Comparison of ENCODE assay signal across 23 mouse cellular contexts in genomic region chr10:69193721-69194120, GRCm38 (mm10).
"Had no signal": no experiment of that assay in that cellular context is flagged by ENCODE, and none has a peak within 500 bp of the region (broad histone marks: within the 10 kb centered on the region; RNA-seq: fewer than 3 reads in every experiment).

No protein-coding gene starts in this region.

- H3K36me3 ChIP-seq: forebrain, embryonic 15.5 days; heart, embryonic 10.5 days; heart, embryonic 13.5 days; heart, embryonic 15.5 days; hindbrain, embryonic 13.5 days; hindbrain, embryonic 15.5 days; limb, embryonic 13.5 days; limb, embryonic 15.5 days had no signal

- ATAC-seq: forebrain, embryonic 15.5 days; forebrain, postnatal 0 days; hindbrain, postnatal 0 days; intestine, embryonic 16.5 days had no signal

- H3K9ac ChIP-seq: forebrain, embryonic 15.5 days; forebrain, postnatal 0 days; heart, embryonic 13.5 days; heart, embryonic 15.5 days; hindbrain, embryonic 13.5 days; hindbrain, embryonic 15.5 days; limb, embryonic 13.5 days; limb, embryonic 15.5 days; liver, embryonic 14.5 days had no signal

- H3K4me1 ChIP-seq: forebrain, embryonic 15.5 days; heart, embryonic 10.5 days; hindbrain, embryonic 13.5 days; hindbrain, embryonic 15.5 days; limb, embryonic 13.5 days; limb, embryonic 15.5 days had no signal

- H3K27me3 ChIP-seq: forebrain, embryonic 15.5 days; heart, embryonic 13.5 days; heart, embryonic 15.5 days; hindbrain, embryonic 13.5 days; hindbrain, embryonic 15.5 days; limb, embryonic 13.5 days; limb, embryonic 15.5 days had no signal

- H3K4me2 ChIP-seq: forebrain, embryonic 15.5 days; heart, embryonic 13.5 days; heart, embryonic 15.5 days; hindbrain, embryonic 13.5 days; hindbrain, embryonic 15.5 days; limb, embryonic 13.5 days; limb, embryonic 15.5 days had no signal

- H3K9me3 ChIP-seq: forebrain, embryonic 15.5 days; heart, embryonic 10.5 days; heart, embryonic 13.5 days; heart, embryonic 15.5 days; hindbrain, embryonic 13.5 days; hindbrain, embryonic 15.5 days; limb, embryonic 13.5 days; limb, embryonic 15.5 days had no signal

- DNase-seq: forebrain, postnatal 0 days; gastrocnemius, postnatal 14 days; gastrocnemius, postnatal 36 days; heart, adult 18-20 months; heart, postnatal 14 days; heart, postnatal 36 days; kidney, adult 11 months; kidney, postnatal 25 days; layer of hippocampus, adult 9-11 months; layer of hippocampus, postnatal 36 days; left cerebral cortex, postnatal 4 days; lung, adult 18-20 months had no signal

- H3K4me3 ChIP-seq: forebrain, embryonic 15.5 days; heart, embryonic 10.5 days; heart, embryonic 13.5 days; heart, embryonic 15.5 days; hindbrain, embryonic 13.5 days; hindbrain, embryonic 15.5 days; limb, embryonic 13.5 days; limb, embryonic 15.5 days had no signal

- H3K27ac ChIP-seq: forebrain, embryonic 15.5 days; heart, embryonic 10.5 days; heart, embryonic 13.5 days; heart, embryonic 15.5 days; hindbrain, embryonic 13.5 days; hindbrain, embryonic 15.5 days; hindbrain, postnatal 0 days; limb, embryonic 13.5 days; limb, embryonic 15.5 days; liver, embryonic 14.5 days had no signal
